Mouse (Mus musculus) thymus, postnatal 10 days (tissue): Measurements from ENCODE around the gene R3hdm2.

Source experiments
- DNase-seq, 2 experiments: peaks; one replicate each; pipeline ENCODE4 v3.0.0; 2021; ENCODE audit warnings: low spot score in 2 of 2

Gene R3hdm2

DNA sequence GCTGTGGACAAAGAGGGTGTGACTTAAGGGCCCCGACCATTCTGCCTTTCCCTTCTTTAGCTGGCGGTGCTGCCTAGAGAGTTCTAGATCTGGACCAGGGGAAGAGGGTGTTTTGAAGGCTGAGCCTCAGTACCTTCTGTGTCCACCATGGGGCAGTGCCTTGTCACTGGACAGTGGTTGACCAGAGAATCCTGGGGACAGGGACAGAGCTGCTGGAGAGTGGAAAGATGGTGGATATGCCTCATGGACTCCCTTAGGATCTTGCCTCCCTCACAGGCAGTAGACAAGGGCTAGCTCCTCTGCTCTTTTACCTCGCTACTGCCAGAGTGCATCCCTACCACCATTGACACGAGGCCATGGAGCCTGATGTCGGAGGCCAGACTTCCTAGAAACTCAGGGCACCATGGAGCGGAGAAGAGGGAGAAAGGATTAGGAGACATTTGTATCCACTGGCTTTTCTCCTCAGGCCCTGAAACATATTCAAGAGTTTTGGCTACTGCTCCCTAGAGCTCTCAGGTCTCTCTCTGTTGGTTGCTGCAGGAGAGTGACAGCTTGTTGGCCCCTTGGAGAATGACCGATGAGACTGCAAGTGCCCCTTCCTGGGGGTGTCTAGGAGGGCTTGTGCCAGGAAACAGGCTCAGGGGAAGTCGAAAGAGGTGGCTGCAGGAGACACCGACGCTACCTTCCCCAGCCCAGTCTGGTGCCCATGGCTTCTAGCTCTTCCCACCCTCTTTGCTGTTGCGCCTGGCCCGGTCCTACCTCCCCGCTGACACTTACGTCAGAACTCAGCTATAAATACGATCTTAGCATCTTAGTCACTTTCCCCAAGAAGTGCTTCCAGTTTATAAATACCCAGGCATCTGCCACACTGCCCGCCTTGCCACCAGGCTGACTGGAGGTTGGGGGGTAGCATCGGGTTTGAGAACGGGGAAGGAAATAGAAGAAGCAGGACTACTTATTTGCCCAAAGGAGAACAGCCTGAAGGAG lies 25.9 kb upstream of the R3hdm2 start, which contains the start of gene Inhbe:
Gene Inhbe, minus strand, starts transcription at position 503 of the 987 bp plus-strand sequence.
- no peak for DNase-seq

DNA sequence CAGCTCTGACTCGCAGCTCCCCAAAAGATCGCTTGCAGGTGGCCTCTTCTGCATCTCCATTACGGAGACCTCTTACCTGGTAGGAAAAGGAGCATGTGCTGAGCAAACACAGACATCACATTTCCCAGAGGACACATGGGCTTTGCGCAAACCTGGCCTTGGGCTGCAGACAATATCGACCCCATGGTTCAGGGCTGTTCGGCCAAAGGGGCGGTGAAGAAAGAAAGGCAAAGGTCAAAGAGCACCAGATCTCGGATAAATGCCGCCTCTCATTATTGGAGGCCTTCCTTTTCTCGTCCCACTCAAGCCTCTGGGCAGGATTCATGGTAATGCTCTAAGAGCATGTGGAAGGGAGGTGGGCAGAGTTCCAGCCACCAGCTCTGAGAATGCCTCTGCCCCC lies 24.8 kb upstream of the R3hdm2 start:
- DNase-seq, result no peak

DNA sequence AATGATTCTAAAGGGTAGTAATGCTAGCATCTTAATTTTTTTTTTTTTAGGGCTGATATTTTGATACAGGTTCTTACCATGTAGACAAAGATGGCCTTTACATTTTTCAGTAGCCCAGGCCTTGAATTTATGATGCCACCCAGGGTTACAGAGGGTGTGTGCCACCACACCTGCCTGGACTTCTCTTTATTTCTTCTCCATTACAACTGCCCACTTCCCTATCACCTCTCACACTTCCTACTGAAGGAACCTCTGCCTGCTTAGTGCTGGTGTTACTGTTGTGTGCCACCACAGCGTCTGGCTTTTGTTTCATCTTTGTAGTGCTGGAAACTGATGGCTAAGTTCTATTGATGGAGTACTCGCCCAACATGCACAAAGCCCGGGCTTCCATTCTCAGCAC lies 19.4 kb upstream of the R3hdm2 start:
- DNase-seq, result no peak

- DNase-seq, result no peak
Measured at GRCm38 (mm10) chr10:127367116-127367515, 13.0 kb upstream of the R3hdm2 start.

GRCm38 (mm10) chr10:127368273-127368672 lies 11.9 kb upstream of the R3hdm2 start:
- no peak for DNase-seq

- no peak for DNase-seq
Measured at GRCm38 (mm10) chr10:127369834-127370820, 10.0 kb upstream of the R3hdm2 start, which contains the start of gene Inhbc. Gene Inhbc, minus strand, starts transcription at chr10:127370431.

DNA sequence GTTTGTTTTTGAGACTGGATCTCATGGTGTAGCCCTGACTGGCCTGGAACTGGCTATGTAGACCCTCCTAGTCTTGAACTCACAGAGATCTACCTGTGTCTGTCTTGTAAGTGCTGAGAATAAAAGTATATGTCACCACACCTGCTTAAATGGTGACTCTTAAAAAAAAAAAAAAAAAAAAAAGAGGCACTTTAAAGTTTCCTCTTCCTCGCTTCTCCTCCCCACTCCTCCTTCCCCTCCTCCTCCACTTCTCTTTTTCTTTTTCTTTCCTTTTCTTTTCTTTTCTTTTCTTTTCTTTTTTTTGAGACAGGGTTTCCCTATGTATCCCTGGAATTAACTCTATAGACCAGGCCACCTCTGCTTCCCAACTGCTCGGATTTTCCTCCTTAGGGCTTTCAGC lies 9.1 kb upstream of the R3hdm2 start:
- DNase-seq, result no peak

DNA sequence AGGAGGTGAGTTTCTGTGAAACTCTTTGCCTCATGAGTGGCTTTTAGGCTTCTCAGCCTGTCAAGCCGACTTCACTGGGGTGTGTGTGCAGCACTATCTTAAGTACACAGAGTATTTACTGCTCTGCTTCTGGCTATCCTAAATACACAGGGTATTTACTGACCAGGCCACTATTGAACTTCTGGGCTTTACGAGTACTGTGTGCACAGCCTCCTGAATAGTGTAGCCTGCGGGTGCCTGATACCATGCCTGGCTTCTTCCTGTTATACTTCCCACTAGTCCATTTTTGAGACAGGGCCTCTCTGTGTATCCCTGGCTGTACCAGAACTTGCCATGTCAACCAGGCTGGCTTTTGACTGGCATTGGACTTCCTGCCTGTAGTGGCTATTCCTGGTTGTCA lies 2.4 kb upstream of the R3hdm2 start:
- DNase-seq, result no peak

DNA sequence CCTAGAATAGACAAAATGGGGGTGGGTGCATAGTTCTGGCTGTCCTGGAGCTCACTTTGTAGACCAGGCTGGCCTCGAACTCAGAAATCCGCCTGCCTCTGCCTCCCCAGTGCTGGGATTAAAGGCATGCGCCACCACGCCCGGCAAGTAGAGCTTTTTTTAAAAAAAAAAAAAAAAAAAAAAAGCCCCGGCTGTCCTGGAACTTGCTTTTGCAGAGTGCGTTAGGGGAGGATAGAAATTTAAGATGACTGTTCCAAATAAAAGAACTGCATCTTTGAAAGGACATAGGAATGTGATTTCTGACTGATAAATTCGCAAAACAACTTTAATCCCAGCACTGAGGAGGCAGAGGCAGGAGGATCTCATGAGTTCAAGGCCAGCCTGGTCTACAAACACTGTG lies 473 bp upstream of the R3hdm2 start:
- DNase-seq, result no peak

GRCm38 (mm10) chr10:127380767-127381742 lies 928 bp downstream of the R3hdm2 start:
- peak; percentile 22 to 50 for DNase-seq

DNA sequence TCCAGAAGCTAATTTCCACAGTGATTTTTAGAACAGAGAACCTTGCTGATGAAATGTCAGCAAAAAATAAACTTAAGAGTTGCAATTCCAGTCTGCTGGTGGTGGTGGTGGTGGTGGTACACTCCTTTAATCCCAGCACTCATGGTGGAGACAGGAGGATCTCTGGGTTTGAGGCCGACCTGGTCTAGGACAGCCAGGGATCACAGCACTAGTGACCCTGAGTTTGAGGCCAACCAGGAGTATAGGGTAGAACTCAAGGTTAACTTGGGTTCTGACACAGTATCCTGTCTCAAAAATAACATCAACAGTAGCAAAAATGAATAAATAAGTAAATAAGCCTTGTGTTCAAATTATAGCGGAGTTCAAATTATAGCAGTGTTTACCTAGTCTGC lies 1.6 kb downstream of the R3hdm2 start:
- no peak for DNase-seq

DNA sequence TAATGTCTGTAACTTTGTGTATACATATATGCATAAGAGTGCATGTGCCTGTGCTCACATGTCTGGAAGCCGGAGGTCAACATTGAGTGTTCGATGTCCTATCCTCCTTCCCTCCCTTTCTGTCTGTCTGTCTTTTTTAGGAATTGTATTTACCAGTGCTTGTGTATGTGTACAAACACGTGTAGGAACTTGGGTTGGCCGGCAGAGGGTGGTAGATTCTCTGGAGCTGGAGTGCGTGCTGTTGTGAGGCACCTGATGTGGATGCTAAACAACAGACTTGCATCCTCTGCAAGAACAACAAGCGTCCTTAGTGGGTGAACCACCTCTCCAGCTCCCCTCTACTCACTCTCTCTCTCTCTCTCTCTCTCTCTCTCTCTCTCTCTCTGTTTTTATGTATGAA lies 11.6 kb downstream of the R3hdm2 start:
- DNase-seq, result no peak

- no peak for DNase-seq
Measured at GRCm38 (mm10) chr10:127404701-127405100, 24.6 kb downstream of the R3hdm2 start.

DNA sequence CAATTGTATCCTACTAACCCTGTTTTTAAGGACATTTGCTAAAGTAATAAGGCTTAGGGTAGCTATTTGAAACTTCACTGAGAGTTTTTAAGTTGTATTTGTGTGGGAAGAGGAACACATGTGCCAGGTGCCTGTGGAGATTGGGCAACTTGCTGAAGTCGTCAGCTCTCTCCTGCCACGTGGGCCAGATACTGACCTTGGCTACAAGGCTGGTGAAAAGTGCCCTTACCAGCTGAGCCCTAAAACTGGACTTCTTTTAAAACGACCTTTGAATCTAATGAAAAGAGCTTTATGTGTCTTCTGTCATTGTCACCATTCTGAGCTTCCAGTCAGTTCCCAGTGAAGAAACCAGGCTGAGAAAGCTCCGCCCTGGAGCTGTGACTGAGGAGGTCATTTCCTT lies 27.3 kb downstream of the R3hdm2 start:
- DNase-seq, result no peak

DNA sequence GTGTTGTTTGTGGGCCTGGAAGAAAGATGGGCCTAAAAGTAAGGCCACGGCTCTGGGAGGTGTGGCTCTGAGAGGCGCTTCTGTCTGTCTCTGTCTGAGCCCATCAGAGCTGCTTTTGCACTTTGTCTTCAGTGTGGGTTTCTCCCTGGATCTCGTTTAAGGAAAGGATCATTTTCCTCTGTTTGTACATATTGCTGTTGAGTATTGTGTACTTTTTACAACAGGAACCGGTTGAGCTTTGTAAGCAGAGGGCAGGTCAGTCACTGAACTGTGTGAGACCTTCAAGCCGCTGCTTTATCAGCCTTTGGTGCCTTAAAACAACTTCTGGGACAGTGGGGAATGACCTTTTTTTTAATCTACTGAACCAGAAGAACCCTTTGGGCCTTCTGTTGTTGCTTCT lies 32.0 kb downstream of the R3hdm2 start:
- DNase-seq, result no peak

DNA sequence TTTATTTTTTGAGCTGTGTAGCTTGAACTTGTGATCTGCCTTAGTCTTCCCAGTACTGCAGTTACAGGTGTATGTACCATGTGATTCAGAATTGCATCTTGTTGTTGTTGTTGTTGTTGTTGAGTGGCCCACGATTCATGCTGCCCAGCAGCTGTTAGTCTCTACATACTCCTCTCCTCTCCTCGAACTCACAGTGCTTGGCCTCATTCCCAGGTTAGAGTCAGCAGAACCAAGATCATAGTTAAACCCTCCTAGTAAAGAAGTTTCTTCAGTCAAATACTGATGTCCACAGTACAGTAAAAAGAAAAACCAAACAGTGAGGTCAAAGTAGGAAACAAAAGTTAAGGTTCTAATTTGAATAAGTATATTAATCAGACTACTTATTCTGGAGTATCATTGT lies 32.6 kb downstream of the R3hdm2 start:
- DNase-seq, result no peak

DNA sequence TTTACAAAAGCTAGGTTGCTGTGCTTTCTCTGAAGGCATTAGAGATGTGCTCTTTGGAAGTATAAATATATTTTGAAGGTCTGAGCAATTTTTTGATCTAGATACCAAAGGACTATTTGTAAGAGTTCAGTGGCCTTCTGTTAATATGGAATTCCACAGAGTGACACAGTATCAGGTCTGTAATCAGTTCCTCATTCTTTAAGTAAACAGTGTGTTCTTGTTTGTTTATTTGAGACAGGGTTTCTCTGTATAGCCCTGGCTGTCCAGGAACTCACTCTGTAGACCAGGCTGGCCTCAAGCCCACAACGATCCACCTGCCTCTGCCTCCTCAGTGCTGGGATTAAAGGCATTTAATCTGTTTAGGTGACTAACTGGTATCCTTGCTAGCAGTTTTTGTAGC lies 33.5 kb downstream of the R3hdm2 start:
- no peak for DNase-seq

DNA sequence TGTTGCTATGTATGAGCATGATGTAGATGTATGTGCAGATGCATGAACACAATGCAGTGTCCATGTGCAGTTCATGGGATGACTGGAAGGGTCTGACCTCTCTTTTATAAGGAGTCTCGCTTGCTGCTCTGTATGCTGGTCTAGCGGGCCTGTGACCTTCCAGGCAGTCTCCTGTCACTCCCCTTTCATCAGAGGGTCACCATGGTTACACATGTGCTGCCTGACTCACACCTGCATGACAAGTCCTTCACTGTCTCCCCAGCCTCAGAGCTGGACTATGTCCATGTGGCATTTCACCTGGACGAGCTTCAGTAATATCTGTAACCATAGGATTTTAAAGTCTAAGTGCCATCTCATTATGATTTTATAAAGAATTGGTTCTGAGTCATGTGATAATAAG lies 34.0 kb downstream of the R3hdm2 start:
- no peak for DNase-seq

DNA sequence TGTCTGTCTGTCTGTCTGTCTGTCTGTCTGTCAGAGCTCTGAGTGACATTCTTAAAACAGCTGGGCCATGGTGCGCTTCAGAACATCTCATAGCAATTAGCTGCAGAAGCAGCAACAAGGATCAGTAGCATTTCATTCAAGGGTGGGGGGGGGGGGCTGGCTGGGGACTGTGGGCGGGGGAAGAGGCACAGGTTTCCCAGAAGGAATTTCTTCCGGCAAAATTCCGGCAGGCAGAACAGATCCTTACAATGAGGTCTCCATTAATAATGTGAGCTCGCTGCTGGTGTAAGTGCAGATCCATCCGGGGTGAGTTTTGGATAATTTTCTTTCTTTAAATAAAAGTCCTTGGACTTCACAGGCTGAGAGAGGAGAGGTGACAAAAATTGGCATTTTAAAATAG lies 40.0 kb downstream of the R3hdm2 start:
- no peak for DNase-seq

DNA sequence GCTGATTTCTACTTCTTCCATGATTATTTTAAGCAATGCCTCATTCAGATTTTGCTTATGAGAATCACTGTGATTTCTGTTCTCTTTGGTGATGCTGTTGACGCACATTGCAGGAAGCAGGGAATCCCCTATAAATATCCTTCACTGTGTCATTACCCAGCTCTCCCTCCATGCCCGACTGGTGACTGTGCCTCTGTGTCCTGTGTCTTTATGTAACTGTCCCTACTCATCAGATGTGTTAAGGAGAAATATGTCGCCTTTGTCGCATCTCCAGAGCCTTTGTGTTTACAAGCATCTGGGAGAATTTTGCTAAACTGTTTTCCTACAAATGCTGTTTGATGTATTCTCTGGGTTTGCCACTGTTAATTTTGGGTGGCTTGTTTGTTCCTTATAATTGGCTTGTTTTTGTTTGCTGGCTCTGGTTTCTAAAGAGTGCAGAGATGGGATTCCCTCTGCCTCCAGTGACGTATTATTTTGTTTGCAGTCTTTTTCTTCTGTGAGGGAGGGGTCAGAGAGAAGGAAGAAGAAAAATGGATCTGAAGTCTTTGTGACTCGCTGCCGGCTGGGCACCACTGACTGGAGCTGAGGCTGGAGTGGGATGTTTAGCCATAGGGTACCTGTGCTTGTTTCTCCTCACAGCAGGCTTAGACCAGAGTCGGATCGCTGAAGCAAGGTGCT lies 40.7 kb downstream of the R3hdm2 start:
- DNase-seq, result no peak

DNA sequence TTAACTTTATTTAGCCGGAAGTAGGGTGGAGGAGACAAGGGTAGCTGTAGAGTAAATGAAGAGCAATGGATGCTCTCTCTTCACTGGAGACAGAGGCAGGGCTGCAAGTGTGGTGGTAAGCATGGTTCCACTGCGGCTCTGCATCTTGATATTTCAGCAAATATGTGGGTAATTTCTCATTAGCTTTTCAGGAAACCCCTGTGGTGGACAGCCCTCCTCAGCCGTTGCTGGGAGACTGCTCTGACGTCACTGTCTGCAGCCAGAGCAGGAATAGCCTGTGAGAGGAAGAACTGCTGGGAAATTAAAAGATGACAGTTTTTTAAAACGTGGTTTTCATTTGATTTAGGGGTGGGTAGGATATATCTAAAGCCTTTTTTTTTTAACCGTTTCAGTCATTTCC lies 41.9 kb downstream of the R3hdm2 start:
- DNase-seq, result no peak
